Mouse (Mus musculus): Measurements from ENCODE around the gene Ell2.
A peak's percentile ranks its signal among the peaks of the same experiment; 100 is the strongest.
"Not testable (repeated sequence)": the region's sequence is repeated elsewhere in the genome, so short reads cannot be mapped to it uniquely, and the experiment has no call there.

Gene Ell2

GRCm38 (mm10) chr13:75706457-75706856 is at the start of gene Ell2:
Gene Ell2 (plus strand): TSS chr13:75706757.
- no peak for DNase-seq (ENCODE audit: low spot score in 2 of 2)

- no peak for DNase-seq (ENCODE audit: low spot score in 2 of 2)
These were observed 21.1 kb upstream of the Ell2 start for GRCm38 (mm10) chr13:75685438-75685837.

GRCm38 (mm10) chr13:75686995-75687394 is 19.6 kb upstream of the Ell2 start:
- no peak for DNase-seq (ENCODE audit: low spot score in 2 of 2)

- DNase-seq (ENCODE audit: low spot score in 2 of 2) = no peak
These were observed 14.9 kb upstream of the Ell2 start for GRCm38 (mm10) chr13:75691625-75692024.

GRCm38 (mm10) chr13:75693081-75693480 is 13.5 kb upstream of the Ell2 start:
- DNase-seq (ENCODE audit: low spot score in 2 of 2) = no peak

GRCm38 (mm10) chr13:75702814-75703213 is 3.7 kb upstream of the Ell2 start:
- no peak for DNase-seq (ENCODE audit: low spot score in 2 of 2)

- DNase-seq (ENCODE audit: low spot score in 2 of 2) = peak; percentile 96 to 97
These were observed 592 bp downstream of the Ell2 start for GRCm38 (mm10) chr13:75706882-75707816.

- DNase-seq (ENCODE audit: low spot score in 2 of 2) = peak; percentile 66 to 87
These were observed 1.5 kb downstream of the Ell2 start for GRCm38 (mm10) chr13:75707821-75708636.

GRCm38 (mm10) chr13:75708637-75709002 is 2.1 kb downstream of the Ell2 start:
- no peak for DNase-seq (ENCODE audit: low spot score in 2 of 2)

- DNase-seq (ENCODE audit: low spot score in 2 of 2) = peak; percentile 16 to 70
These were observed 2.6 kb downstream of the Ell2 start for GRCm38 (mm10) chr13:75709026-75709778.

- no peak for DNase-seq (ENCODE audit: low spot score in 2 of 2)
These were observed 3.6 kb downstream of the Ell2 start for GRCm38 (mm10) chr13:75710152-75710551.

- DNase-seq (ENCODE audit: low spot score in 2 of 2) = not testable (repeated sequence)
These were observed 5.0 kb downstream of the Ell2 start for GRCm38 (mm10) chr13:75711517-75711916.

- not testable (repeated sequence) for DNase-seq (ENCODE audit: low spot score in 2 of 2)
These were observed 6.0 kb downstream of the Ell2 start for GRCm38 (mm10) chr13:75712544-75712943.

- DNase-seq (ENCODE audit: low spot score in 2 of 2) = no peak
These were observed 7.8 kb downstream of the Ell2 start for GRCm38 (mm10) chr13:75714407-75714806.

- no peak for DNase-seq (ENCODE audit: low spot score in 2 of 2)
These were observed 11.2 kb downstream of the Ell2 start for GRCm38 (mm10) chr13:75717638-75718302.

GRCm38 (mm10) chr13:75718376-75718775 is 11.8 kb downstream of the Ell2 start:
- DNase-seq (ENCODE audit: low spot score in 2 of 2) = no peak

- DNase-seq (ENCODE audit: low spot score in 2 of 2) = no peak
These were observed 13.1 kb downstream of the Ell2 start for GRCm38 (mm10) chr13:75719645-75720044.

GRCm38 (mm10) chr13:75726569-75727373 is 20.2 kb downstream of the Ell2 start:
- DNase-seq (ENCODE audit: low spot score in 2 of 2) = no peak

- no peak for DNase-seq (ENCODE audit: low spot score in 2 of 2)
These were observed 21.4 kb downstream of the Ell2 start for GRCm38 (mm10) chr13:75727932-75728331.

- DNase-seq (ENCODE audit: low spot score in 2 of 2) = no peak
These were observed 23.3 kb downstream of the Ell2 start for GRCm38 (mm10) chr13:75729834-75730233.

Measured in spleen, postnatal 4 days (tissue).